Comparison of ENCODE assay signal across 18 mouse cellular contexts in the genomic region with DNA sequence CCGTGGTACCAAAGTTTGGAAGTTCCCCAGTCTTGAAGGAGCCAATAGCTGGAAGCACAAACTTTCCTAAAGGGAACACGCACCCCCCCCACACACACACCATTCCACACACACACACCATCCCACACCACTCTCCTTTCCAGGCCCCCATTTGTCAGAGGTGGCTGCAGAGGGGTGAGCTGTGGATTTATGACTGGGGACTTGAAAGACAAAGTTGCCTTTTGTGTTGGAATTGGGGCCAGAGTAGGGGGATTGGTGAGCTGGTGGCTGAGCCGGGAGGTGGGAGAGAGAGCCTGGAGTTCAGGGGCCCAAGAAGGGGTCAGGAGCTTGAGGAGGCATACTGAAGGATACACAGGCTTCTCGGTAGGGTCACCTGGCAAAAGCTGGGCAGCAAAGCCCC. TPM values are rescaled to one million over a fixed set of nuclear protein-coding genes. Genes with fewer than 3 reads are reported as not detected.
DNase-seq lines count a peak whose midpoint lies in the region; ATAC-seq lines count a peak whose summit lies in the region.
"Had no signal": no experiment of that assay in that cellular context is flagged by ENCODE, and none has a peak within 500 bp of the region (broad histone marks: within the 10 kb centered on the region; RNA-seq: fewer than 3 reads in every experiment).

No protein-coding gene starts in this region.

- WGBS in hindbrain, embryonic 11.5 days = 48% methylated on average over 4 of the region's 4 CpGs
- WGBS in hindbrain, embryonic 14.5 days = 43% methylated on average over 4 of the region's 4 CpGs
- WGBS in embryonic facial prominence, embryonic 12.5 days = 63% methylated on average over 4 of the region's 4 CpGs
- WGBS in hindbrain, embryonic 16.5 days = 40% methylated on average over 4 of the region's 4 CpGs
- WGBS in neural tube, embryonic 12.5 days = 4% methylated on average over 4 of the region's 4 CpGs

- H3K36me3 ChIP-seq in hindbrain, embryonic 11.5 days (ENCODE audit: control insufficient read depth, insufficient read depth, low read length) = no peaks in the 10 kb centered on the region
- H3K36me3 ChIP-seq in hindbrain, embryonic 14.5 days (replicated peaks; ENCODE audit: control insufficient read depth, insufficient read depth) = 0 out of 2 replicates have a peak, but pooled peaks cover 3% of the 10 kb centered on the region
- no peaks in the 10 kb centered on the region for H3K36me3 ChIP-seq in embryonic facial prominence, embryonic 12.5 days
- no peaks in the 10 kb centered on the region for H3K36me3 ChIP-seq in hindbrain, embryonic 16.5 days (ENCODE audit: control insufficient read depth, insufficient read depth, low read length)
- H3K36me3 ChIP-seq in neural tube, embryonic 12.5 days = peaks cover 4% of the 10 kb centered on the region; the same call in 1 of the 2 replicates
- H3K36me3 ChIP-seq: intestine, embryonic 15.5 days had no signal

- no peak overlapping the region; the same call in 1 of the 2 replicates for H3K9ac ChIP-seq in hindbrain, embryonic 11.5 days (ENCODE audit: low read depth, low read length)
- H3K9ac ChIP-seq in hindbrain, embryonic 14.5 days = no peak overlapping the region
- no peak overlapping the region for H3K9ac ChIP-seq in embryonic facial prominence, embryonic 12.5 days
- no peak overlapping the region for H3K9ac ChIP-seq in hindbrain, embryonic 16.5 days (ENCODE audit: low read depth, low read length)
- no peak overlapping the region for H3K9ac ChIP-seq in neural tube, embryonic 12.5 days
- H3K9ac ChIP-seq: intestine, embryonic 15.5 days; lung, embryonic 14.5 days had no signal

- 0 out of 2 replicates have a peak overlapping the region, but pooled peaks have one; percentile 30 for H3K27ac ChIP-seq in hindbrain, embryonic 11.5 days (ENCODE audit: low read depth, low read length)
- H3K27ac ChIP-seq in hindbrain, embryonic 14.5 days = no peak overlapping the region
- H3K27ac ChIP-seq in embryonic facial prominence, embryonic 12.5 days = peak overlapping the region; percentile 63; the same call in 1 of the 2 replicates
- H3K27ac ChIP-seq in hindbrain, embryonic 16.5 days (ENCODE audit: low read depth, low read length) = peak overlapping the region; percentile 51
- no peak overlapping the region for H3K27ac ChIP-seq in neural tube, embryonic 12.5 days
- H3K27ac ChIP-seq: intestine, embryonic 15.5 days had no signal

- H3K9me3 ChIP-seq in hindbrain, embryonic 11.5 days (ENCODE audit: control insufficient read depth, low read length) = no peaks in the 10 kb centered on the region
- H3K9me3 ChIP-seq in hindbrain, embryonic 14.5 days (ENCODE audit: control insufficient read depth, low read length) = no peaks in the 10 kb centered on the region
- no peaks in the 10 kb centered on the region for H3K9me3 ChIP-seq in embryonic facial prominence, embryonic 12.5 days
- no peaks in the 10 kb centered on the region for H3K9me3 ChIP-seq in hindbrain, embryonic 16.5 days (ENCODE audit: control insufficient read depth, low read length)
- H3K9me3 ChIP-seq in neural tube, embryonic 12.5 days = no peaks in the 10 kb centered on the region
- H3K9me3 ChIP-seq: intestine, embryonic 15.5 days had no signal

- ATAC-seq in hindbrain, embryonic 11.5 days (ENCODE audit: low FRiP score) = no peak
- ATAC-seq in hindbrain, embryonic 14.5 days (ENCODE audit: low FRiP score) = no peak
- no peak for ATAC-seq in embryonic facial prominence, embryonic 12.5 days (ENCODE audit: insufficient number of reproducible peaks, insufficient read depth, low FRiP score, low TSS enrichment)
- no peak for ATAC-seq in hindbrain, embryonic 16.5 days
- 0 out of 2 replicates have a peak, but pooled peaks have one; percentile 41 for ATAC-seq in neural tube, embryonic 12.5 days (ENCODE audit: low FRiP score, low read depth)
- ATAC-seq: intestine, embryonic 15.5 days had no signal

- H3K4me1 ChIP-seq in hindbrain, embryonic 11.5 days (replicated peaks; ENCODE audit: control insufficient read depth, insufficient read depth, low read length) = peaks cover 8% of the 10 kb centered on the region
- peaks cover 9% of the 10 kb centered on the region; the same call in 1 of the 2 replicates for H3K4me1 ChIP-seq in hindbrain, embryonic 14.5 days (replicated peaks; ENCODE audit: control insufficient read depth, insufficient read depth, low read length)
- peaks cover 30% of the 10 kb centered on the region for H3K4me1 ChIP-seq in embryonic facial prominence, embryonic 12.5 days
- H3K4me1 ChIP-seq in hindbrain, embryonic 16.5 days (ENCODE audit: control insufficient read depth, insufficient read depth, low read depth, low read length) = no peaks in the 10 kb centered on the region
- peaks cover 65% of the 10 kb centered on the region for H3K4me1 ChIP-seq in neural tube, embryonic 12.5 days

- no peak overlapping the region for H3K4me3 ChIP-seq in hindbrain, embryonic 11.5 days (ENCODE audit: low read depth, low read length)
- H3K4me3 ChIP-seq in hindbrain, embryonic 14.5 days (replicated peaks; ENCODE audit: low read length) = no peak overlapping the region
- no peak overlapping the region for H3K4me3 ChIP-seq in embryonic facial prominence, embryonic 12.5 days
- no peak overlapping the region for H3K4me3 ChIP-seq in hindbrain, embryonic 16.5 days (ENCODE audit: low read length)
- H3K4me3 ChIP-seq in neural tube, embryonic 12.5 days = no peak overlapping the region
- H3K4me3 ChIP-seq: intestine, embryonic 15.5 days had no signal

- no peak overlapping the region for H3K4me2 ChIP-seq in hindbrain, embryonic 11.5 days (replicated peaks; ENCODE audit: low read depth, low read length)
- H3K4me2 ChIP-seq in hindbrain, embryonic 14.5 days (replicated peaks) = no peak overlapping the region
- no peak overlapping the region for H3K4me2 ChIP-seq in embryonic facial prominence, embryonic 12.5 days (replicated peaks)
- H3K4me2 ChIP-seq in hindbrain, embryonic 16.5 days (ENCODE audit: low read length) = no peak overlapping the region
- H3K4me2 ChIP-seq in neural tube, embryonic 12.5 days (replicated peaks) = peak overlapping the region; percentile 24
- H3K4me2 ChIP-seq: intestine, embryonic 15.5 days; liver, embryonic 11.5 days; lung, embryonic 14.5 days had no signal

- no peaks in the 10 kb centered on the region for H3K27me3 ChIP-seq in hindbrain, embryonic 11.5 days (ENCODE audit: control insufficient read depth, insufficient read depth, low read length)
- H3K27me3 ChIP-seq in hindbrain, embryonic 14.5 days (ENCODE audit: control insufficient read depth, insufficient read depth, low read length) = no peaks in the 10 kb centered on the region
- no peaks in the 10 kb centered on the region for H3K27me3 ChIP-seq in embryonic facial prominence, embryonic 12.5 days
- H3K27me3 ChIP-seq in hindbrain, embryonic 16.5 days (replicated peaks; ENCODE audit: control insufficient read depth, insufficient read depth, low read length) = no peaks in the 10 kb centered on the region
- no peaks in the 10 kb centered on the region for H3K27me3 ChIP-seq in neural tube, embryonic 12.5 days (replicated peaks)
- H3K27me3 ChIP-seq: intestine, embryonic 15.5 days had no signal

- DNase-seq in hindbrain, embryonic 11.5 days (ENCODE audit: low spot score) = no peak
- DNase-seq in hindbrain, embryonic 14.5 days (ENCODE audit: low spot score) = no peak
- no peak for DNase-seq in adrenal gland, postnatal 4 days (ENCODE audit: low spot score in 2 of 2)
- no peak for DNase-seq in testis, postnatal 10 days (ENCODE audit: low spot score)
- DNase-seq: adrenal gland, adult 8-10 months; cerebellum, adult 18-20 months; heart, postnatal 14 days; kidney, postnatal 10 days; layer of hippocampus, adult 9-11 months; lung, embryonic 14.5 days had no signal

RNA-seq across cellular contexts. Expression of a gene that starts 26.2 kb away (rescaled TPM):
- 4.0 and 6.5 TPM in 2 replicates for polyA plus RNA-seq in hindbrain, embryonic 11.5 days (2014; fragmentation: Nextera tagmentation; extraction: Ambion mirVana)
- polyA plus RNA-seq in hindbrain, embryonic 14.5 days (2014; fragmentation: Nextera tagmentation; extraction: Ambion mirVana) = 6.3 and 7.9 TPM in 2 replicates
- 7.1 and 7.2 TPM in 2 replicates for polyA plus RNA-seq in embryonic facial prominence, embryonic 12.5 days (2016; fragmentation: Nextera tagmentation; extraction: Ambion mirVana)
- 7.7 and 8.3 TPM in 2 replicates for polyA plus RNA-seq in hindbrain, embryonic 16.5 days (2015; fragmentation: Nextera tagmentation; extraction: Ambion mirVana)
- 5.4 and 5.7 TPM in 2 replicates for polyA plus RNA-seq in neural tube, embryonic 12.5 days (2016; fragmentation: Nextera tagmentation; extraction: Ambion mirVana)
- total RNA-seq in adrenal gland, postnatal 4 days (2021) = 10 to 100 TPM; 23.2 to 27.0 TPM

RNA-seq across cellular contexts. Expression of a gene that starts 28.0 kb away (rescaled TPM):
- 46.0 and 49.6 TPM in 2 replicates for polyA plus RNA-seq in hindbrain, embryonic 11.5 days (2014; fragmentation: Nextera tagmentation; extraction: Ambion mirVana)
- polyA plus RNA-seq in hindbrain, embryonic 14.5 days (2014; fragmentation: Nextera tagmentation; extraction: Ambion mirVana) = 10.5 and 10.6 TPM in 2 replicates
- polyA plus RNA-seq in embryonic facial prominence, embryonic 12.5 days (2016; fragmentation: Nextera tagmentation; extraction: Ambion mirVana) = 7.5 and 9.3 TPM in 2 replicates
- 4.4 and 9.0 TPM in 2 replicates for polyA plus RNA-seq in hindbrain, embryonic 16.5 days (2015; fragmentation: Nextera tagmentation; extraction: Ambion mirVana)
- polyA plus RNA-seq in neural tube, embryonic 12.5 days (2016; fragmentation: Nextera tagmentation; extraction: Ambion mirVana) = 32.6 and 36.4 TPM in 2 replicates
- total RNA-seq in adrenal gland, postnatal 4 days (2021) = 1 to 10 TPM; 2.2 to 3.6 TPM
- total RNA-seq: megakaryocyte, adult 5-6 weeks; MEL had no signal
- polyA plus RNA-seq: thymus, postnatal 0 days had no signal

Comparison
In these comparisons a context has a peak if more than half of its experiments do, and no peak if none do; other contexts are left out.
1. H3K27ac ChIP-seq: peak in hindbrain, embryonic 11.5 days (single experiment), embryonic facial prominence, embryonic 12.5 days (single experiment) and hindbrain, embryonic 16.5 days (single experiment); none in hindbrain, embryonic 14.5 days (single experiment) and neural tube, embryonic 12.5 days (single experiment).